Mouse (Mus musculus) left cerebral cortex, postnatal 14 days (tissue): ENCODE results near the gene Cnnm3. TPM values are rescaled to one million over a fixed set of nuclear protein-coding genes. Genes with fewer than 3 reads are reported as not detected.

Experiments used
- DNase-seq, 2 experiments: peaks; one replicate each; pipeline ENCODE4 v3.0.0; 2021 to 2022; ENCODE audit warnings: low spot score in 2 of 2, mixed read lengths in 1 of 2
- intact Hi-C: fragments of 180-260 bp; cut with DNase I; formaldehyde crosslinking; loops from one replicate; pipeline ENCODE4 v1.15.1; 2025
- long read RNA-seq, 2 experiments: library from polyadenylated mRNA; stranded (forward); transcript quantifications; one replicate each; pipeline ENCODE4 v2.0.0; 2021
- total RNA-seq, 2 experiments: library from RNA; stranded (reverse); gene quantifications; 2 replicates each; pipeline ENCODE4 v1.2.3; 2021

Gene Cnnm3
- 10 to 100 TPM; 28.7 to 30.4 TPM for total RNA-seq
- long read RNA-seq, experiment 1, full-length matches to known transcripts, result 7 of 13 reads
- long read RNA-seq, experiment 1, partial matches to known transcripts, result 1 of 13 reads
- long read RNA-seq, experiment 1, other reads (novel, unspliced or antisense), result 5 of 13 reads
- long read RNA-seq, experiment 2, full-length matches to known transcripts, result 13 of 16 reads
- long read RNA-seq, experiment 2, partial matches to known transcripts, result 2 of 16 reads
- long read RNA-seq, experiment 2, other reads (novel, unspliced or antisense), result 1 of 16 reads

DNA sequence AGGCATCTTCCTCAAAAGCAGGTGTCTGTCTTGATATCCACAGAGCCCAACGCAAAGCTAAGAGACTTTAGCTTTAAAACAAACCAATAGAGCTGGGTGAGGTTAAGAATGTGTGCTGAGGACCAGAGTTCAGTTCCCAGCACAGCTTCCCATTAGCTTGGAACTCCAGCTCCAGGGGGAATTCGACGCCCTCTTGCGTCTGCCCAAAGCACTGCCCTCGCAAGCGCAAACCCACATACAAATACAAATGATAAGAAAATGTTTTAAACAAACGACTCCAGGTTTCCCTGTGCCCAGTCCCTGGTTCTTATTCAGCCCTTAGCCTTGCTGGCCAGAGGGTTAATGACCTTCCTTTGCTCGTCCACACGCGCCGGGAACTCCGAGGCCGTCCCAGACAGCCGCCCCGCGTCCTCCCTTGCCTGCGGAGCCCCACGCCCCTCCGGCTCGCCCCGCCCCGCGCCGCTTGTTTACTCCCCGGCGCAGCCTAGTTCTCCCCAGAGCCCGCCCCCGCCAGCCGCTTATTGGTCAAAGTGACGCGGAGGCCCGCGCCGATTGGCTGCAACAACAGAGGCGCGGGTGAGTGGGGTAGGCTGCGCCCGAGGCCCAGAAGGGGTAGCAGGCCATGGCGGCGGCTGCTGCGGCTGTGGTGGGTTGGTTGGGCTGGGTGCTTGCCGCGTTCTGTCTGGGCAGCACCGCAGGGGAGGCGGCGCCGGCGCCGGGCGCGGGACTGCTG is at the start of gene Cnnm3:
Cnnm3 (plus strand) TSS at position 579 of the 733 bp plus-strand sequence.
- intact Hi-C loops, result no loop called here
- peak; percentile 98 to 99 for DNase-seq

DNA sequence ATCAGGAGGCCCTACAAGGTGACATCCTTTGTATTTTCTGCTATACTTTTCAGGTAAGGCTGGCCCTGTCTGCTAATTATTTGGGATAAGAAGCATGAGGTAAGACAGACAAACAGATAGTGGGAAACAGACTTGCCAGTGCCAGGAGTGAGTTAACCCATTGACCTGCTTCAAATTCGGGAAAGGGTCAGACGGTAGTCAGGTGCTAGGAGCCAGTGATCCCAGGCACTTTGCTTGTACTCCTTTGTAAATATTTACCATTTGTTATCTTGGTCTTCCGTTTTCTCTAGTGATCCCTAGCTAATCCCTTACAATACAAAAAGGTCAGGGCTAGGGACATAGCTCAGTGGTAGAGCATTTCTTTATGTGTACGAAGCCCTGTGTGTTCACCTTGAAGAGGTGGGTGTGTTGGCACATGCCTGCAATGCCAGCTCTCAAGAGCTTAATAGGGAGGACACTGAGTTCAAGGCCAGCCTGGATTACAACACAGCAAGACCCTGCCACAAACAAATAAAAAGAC is 46.0 kb upstream of the Cnnm3 start:
- intact Hi-C loops, result no loop called here
- no peak for DNase-seq

DNA sequence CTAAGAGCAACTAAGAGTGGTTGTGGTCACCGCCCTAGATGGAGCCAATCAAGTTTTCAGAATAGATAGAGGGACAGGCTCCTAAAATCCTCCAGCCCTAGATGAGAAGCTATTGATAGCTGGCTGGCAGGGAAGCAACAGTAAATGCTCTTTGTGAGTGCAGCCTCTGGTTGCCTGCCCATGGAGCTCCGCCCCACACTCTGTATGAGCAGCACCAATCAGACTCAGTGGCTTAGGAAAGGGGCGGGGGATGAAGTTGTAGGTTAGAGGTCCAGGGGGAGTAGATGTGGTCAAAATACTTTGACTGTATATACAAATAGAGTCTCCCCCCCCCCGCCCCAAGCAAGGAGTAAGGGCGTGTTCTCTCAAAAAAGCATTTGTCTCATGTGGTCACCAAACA is 44.2 kb upstream of the Cnnm3 start:
- no peak for DNase-seq
- intact Hi-C loops, result no loop called here

DNA sequence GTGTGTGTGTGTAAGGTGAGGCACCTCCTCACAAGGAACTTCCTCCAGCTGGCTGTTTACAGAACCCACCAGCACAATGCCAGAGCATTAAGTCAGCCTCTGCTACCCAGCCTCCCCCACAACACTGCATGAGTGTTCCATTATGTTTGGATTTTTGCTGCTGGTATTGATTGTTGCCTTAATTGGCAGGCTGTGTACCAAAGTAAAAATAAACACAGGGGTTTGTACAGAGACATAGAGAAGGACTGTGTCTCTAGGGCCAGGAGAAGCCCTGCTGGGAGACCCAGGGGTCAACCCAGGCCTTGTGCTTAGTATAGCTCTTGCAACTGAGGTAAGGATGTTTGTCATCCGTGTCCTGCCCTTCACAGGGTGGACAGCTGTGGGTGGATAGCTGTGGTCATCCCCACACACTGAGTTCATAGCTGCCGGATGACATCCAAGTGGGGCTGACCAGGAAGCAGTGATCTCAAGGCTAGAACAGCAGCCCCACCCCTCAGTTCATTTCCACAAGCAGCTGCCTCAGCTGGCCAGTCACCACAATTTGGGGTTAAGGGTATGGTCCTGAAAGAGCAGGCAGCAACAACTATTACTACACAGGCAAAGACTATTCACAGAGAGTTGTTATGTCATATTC is 41.7 kb upstream of the Cnnm3 start:
- intact Hi-C loops, result loop anchor here (2.0 kb wide), 2 partner anchors 25 to 103 kb away; partner anchors contain the start of gene Lman2l

DNA sequence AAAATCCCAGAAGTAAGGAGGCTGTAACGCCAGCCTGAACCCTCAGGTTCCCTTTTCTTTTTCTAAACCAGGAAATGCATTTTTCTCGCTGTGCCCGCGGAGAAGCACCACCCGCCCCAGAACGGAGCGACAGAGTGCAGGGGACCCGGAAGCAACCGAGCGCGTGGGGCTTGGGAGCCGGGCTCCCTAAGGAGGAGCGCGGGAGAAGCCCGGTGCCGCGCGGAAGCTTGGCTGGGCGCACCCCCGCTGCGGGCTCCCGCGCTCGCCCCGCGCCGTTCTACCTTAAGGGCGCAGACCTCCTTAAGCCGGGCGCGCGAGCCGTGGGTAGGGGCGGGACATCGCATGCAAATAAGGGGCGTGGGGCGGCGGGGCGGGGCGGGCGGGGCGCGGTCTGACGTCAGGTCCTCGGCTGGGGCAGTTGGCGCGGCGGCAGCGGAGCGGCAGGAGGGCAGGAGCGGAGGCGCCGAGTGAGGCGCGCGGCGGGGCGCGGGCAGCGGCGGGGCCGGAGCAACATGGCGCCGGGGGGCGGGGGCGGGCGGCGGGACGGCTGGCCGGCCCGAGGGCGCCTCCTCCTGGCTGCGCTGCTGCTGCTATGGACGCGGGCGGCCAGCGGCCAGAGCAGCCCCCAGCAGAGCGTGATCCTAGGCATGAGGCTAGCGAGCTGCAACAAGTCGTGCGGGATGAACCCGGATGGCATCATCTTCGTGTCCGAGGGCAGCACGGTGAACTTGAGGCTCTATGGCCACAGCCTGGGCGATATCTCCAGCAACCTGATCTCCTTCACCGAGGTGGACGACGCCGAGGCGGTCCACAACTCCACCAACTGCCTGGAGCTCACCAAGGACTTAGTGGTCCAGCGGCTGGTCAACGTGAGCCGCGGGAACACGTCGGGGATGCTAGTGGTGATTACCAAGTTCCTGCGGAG is 40.2 kb upstream of the Cnnm3 start, which contains the start of gene Cnnm4:
Cnnm4 (plus strand) TSS at position 440 of the 925 bp plus-strand sequence.
- intact Hi-C loops, result loop anchor here (2.0 kb wide), 2 partner anchors 27 to 105 kb away; partner anchors contain the start of gene Lman2l

More for the DNA sequence above, 41.7 kb upstream of the Cnnm3 start:
- no peak for DNase-seq

DNA sequence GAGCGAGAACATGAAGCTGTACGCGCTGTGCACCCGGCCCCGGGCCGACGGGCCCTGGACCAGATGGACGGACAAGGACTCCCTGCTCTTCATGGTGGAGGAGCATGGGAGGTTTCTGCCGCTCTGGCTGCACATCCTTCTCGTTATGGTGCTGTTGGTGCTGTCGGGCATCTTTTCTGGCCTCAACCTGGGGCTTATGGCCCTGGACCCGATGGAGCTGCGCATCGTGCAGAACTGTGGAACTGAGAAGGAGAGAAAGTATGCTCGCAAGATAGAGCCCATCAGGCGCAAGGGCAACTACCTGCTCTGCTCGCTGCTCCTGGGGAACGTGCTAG is 39.6 kb upstream of the Cnnm3 start:
- intact Hi-C loops, result no loop called here
- no peak for DNase-seq

More for the DNA sequence above, 40.2 kb upstream of the Cnnm3 start, which contains the start of gene Cnnm4:
- peak; percentile 81 to 84 for DNase-seq

DNA sequence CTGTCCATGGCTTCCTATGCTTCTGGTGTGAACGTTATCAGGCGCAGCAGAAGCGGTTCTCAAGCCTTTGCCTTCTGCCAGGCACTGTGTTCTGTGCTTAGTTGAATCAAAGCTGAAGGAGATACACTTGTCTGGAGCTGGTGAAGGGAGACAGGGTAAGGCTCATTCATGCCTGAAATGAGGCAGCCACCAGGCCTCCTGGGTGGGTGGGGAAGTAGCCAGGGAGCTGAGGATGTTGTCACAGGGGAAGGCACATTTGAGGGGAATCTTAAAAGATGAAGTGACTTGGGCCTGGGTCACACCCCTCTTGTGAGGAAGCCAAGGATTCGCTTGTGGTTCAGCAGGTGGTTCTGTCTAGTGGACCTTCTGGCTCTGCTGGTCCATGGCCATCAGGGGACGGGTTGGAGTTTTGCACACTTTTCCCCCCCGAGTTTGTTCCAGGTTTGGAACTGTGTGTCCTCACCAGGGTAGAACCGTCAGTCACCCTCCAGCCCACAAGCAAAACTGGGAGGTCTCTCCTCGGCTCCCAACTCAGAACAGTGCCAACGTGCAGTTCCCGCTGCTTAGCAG is 38.4 kb upstream of the Cnnm3 start:
- intact Hi-C loops, result no loop called here
- no peak for DNase-seq

DNA sequence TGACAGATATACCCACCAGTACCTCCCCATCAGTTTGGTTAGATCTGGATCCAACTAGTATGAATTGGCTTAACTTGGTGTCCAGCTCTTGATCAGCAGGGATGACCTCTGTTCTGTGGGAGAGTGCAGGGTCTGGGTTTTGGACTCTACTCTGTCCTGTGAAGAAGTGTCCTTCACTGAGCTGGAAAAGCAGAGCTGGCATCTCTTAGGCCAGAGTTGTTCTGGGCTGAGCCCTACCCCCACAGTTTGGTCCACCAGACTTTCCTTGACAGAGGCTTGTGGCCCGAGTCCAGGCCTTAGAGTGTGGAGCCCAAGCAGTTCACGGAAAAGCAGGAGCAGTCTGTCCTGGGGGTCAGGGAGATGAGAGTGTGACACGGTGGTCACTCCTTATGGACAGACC is 37.0 kb upstream of the Cnnm3 start:
- intact Hi-C loops, result no loop called here
- no peak for DNase-seq

DNA sequence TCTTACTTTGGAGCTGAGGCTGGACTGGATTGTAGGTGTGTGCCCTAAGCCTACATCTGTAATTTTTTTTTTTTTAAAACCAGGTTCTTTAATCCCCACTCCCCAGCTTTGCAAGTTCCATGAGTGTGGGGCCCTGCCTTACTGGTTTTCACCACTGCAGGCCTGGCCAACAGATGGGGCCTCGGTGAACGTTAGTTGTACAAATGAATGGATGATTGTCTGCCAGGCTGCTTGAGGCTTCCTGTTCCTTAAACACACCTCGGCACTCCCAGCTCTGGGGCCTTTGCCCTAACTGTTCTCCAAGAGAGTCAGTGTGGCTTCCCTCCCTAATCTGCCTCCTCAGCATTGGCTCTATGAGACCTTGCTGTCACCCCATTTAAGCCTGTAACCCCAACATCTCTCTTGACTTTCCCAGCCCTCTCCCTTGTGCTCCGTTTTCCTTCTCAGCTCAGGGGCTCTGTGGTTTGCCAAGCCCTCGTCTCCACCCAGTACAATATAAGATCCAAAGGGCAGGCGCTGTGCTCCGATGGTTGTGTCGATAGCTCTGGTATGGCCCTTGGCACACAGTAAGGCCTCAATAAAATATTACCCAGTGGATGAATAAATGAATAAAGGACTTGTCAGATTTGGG is 36.1 kb upstream of the Cnnm3 start:
- intact Hi-C loops, result no loop called here
- no peak for DNase-seq

DNA sequence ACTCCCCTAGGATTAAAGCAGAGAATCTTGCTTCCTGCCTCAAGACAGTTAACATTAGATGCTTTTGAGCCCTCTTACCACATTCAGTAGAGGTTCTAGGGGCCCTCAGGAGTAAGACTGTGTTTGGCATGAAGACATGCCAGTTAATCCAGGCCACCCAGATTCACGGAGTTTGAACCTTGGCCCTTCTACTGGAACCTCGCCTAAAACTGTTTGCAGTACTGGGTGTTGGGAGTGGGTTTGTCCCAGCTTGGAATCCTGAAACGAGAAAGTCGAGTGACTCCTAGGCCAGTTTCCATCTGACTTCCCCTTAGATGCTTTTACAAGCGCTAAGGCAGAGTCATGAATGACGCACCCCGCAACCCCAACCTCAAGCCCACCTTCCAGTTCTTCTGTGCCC is 35.2 kb upstream of the Cnnm3 start:
- intact Hi-C loops, result no loop called here
- DNase-seq, result no peak

DNA sequence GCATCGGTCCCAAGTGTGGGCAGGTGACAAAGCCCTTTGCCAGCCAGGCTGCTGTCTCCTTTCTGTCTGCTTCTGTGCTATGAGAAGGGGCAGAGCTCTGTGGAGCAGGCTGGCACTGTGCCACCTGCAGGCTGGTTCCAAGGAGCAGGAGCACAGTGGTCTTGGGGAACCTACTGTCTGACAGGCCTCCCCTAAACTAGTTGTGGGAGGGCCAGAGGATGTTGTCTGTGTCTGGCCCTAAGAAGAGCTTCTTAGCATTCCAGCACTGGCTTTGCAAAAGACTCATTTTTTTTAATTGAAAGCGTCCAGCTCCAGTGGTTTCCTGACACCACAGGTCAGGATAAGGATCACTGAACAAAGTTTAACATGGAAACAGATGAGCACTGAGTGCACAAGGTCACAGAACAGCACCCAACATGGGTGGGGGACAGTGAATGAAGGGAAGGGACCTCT is 33.3 kb upstream of the Cnnm3 start:
- DNase-seq, result no peak
- intact Hi-C loops, result no loop called here

DNA sequence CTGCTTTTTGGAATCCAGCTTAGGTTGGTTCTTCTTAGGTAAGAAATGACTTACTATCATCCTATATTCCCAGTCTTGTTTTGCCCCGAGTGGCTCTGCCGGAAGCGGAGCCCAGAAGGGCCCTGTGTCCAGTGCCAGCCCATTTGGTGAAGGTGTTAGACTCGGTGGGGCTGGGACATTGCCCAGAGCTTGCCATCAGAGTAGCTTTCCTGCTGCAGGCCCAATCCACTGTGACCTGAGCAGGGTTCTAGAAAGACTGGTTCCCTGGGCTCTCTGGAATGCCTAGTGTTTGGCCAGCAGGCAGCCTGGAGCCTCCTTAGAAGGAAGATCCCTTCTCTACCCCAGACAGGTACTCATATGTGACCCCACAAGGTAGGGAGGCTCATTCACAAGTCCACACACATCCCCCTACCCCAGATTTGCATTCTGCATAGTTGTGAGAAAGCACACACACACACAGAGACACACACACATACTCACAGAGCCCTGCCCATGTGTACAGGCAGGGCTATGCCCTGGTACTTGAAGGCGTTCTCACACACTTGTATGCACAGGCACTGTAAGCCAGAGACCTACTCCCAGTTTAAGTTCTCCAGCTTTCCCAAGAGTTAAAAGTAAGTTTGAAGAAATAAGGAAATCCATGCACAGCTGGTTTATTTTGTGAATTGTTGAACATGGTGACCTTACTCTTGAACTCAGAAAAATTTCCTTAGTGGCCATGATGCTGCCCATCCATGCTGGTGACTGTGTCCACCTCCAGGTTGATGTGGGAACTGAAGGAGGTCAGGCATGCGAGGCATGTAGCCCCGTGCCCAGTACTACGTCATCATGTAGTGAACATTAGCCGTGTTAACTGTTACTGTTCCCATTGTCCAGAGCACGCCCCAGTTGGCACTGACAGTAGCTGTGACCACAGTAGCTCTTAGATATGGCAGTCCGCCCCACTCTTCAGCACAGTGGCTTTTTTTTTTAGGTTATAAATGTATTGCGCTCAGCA is 31.5 kb upstream of the Cnnm3 start:
- intact Hi-C loops, result no loop called here
- DNase-seq, result no peak

DNA sequence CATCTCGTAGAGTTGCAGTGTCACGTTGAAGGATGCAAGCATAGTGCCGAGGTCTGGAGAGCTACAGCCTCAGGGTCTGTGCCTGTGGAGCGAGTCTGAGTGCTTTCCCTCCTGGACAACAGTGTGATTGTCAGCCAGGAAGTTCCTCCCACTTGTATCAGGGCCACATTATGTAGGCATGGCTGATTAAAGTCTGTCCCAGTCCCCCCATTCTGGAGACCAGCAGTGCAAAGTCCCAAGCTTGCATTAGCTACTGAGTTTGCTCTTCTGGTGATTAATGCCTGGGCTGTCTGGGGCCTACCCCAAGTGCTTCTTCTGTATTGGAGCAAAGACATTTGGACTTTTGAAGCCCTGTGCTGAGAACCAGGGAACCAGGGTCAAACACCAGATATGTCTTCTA is 27.8 kb upstream of the Cnnm3 start:
- intact Hi-C loops, result no loop called here
- no peak for DNase-seq

DNA sequence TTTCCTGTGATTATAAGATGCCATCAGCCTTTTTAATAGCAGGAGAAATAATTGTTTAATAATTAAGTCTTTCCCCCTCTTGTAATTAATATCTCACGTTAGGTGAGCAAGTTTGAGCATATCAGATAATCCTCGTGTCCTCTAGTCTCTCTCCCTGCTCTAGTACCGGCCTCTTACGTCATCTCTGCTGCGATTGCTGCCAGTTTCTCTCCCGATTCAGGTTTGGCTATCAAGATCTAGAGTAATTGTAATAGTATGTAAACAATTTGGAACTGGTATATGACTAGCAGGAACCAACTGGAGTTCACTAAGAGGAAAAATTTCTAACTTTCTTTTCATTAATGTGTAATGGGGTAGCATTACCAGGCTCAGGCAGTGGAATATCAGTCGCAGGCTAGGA is 26.6 kb upstream of the Cnnm3 start:
- DNase-seq, result no peak
- intact Hi-C loops, result no loop called here

DNA sequence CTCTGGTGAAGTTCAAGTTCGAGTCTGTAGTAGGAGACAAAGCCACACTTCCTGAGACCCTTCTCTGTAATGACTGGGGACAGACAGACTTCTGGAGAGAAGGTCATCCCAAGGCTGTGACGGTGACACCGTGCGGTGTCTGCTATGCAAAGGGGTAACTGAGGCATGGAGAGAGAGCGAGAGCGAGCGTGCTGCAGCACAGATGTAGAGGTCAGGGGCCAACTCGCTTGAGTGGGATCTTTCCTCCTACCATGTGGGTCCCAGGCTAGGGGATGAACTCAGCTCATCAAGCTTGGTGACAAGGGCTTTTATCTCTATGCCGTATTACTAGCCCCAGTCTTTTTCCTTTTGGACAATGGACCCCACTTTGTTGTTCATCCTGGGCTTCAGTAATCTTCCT is 24.6 kb upstream of the Cnnm3 start:
- intact Hi-C loops, result no loop called here
- no peak for DNase-seq

DNA sequence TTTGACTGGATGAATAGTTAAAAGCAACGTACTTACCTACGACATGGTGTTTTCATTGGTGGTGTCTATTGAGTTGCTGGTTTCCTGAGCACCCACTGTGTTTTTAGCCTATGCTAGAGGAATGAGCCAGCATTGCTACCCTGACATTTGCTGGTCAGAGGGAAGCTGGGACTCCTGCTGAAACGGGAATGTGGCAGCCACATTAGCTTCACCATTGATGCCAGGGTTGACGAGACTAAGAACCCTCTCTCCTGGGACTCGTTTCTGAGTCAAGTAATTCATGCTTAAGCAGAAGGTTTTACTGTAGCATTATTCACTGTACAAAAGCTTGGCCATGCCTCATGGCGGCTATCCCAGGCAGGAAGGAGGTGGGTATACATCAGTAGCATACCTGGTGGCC is 22.0 kb upstream of the Cnnm3 start:
- DNase-seq, result no peak
- intact Hi-C loops, result no loop called here

DNA sequence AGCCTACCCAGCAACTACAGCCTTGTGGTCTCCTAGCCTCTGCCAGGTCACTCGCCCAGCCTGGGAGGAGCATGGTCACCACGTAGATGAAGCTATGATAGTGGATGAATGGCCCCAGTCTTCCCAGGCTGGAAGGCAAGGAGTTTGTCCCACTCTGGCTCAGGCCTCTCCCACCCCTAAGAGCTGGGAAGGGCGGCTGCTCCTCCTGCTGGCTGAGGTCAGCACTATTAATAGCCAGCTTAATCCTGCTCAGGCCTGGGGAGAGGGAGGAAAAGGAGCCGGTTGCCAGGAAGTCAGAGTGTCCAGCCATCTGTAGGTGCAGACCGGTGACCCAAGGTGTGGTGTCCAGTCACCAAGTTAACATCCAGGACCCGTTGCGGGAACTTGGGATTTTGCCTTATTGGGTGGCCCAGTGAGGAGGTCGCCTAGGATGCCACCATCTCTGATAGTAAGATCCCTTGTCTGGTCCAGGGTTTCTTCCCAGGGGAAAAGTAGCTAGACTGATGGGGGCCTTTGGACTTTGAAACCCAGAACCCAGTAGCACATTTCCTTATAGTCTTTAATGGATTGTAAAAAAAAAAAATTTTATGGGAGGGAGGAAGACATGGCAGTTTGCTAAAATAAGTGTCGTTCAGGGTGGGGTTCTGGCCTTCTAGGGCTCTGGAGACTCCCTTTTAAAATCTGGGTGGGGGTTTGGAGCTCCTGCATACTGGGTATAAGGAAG is 19.1 kb upstream of the Cnnm3 start:
- intact Hi-C loops, result no loop called here
- DNase-seq, result no peak
